Mouse (Mus musculus) heart, embryonic 16.5 days (tissue): ENCODE data around the gene Rhox12. TPM values are rescaled to one million over a fixed set of nuclear protein-coding genes. Genes with fewer than 3 reads are reported as not detected.

Experiments
- polyA plus RNA-seq: library from polyadenylated mRNA; unstranded; fragments of >200 nt; fragmentation: Nextera tagmentation; extraction: Ambion mirVana; gene quantifications from 2 replicates; pipeline ENCODE4 v1.2.1, GENCODE M21; 2015

The Rhox12 gene
- polyA plus RNA-seq, 1 experiment from 2014 or later = not detected

Other genes with a start within 250 kb of the Rhox12 start
- not detected in 2 replicates for gene Rhox8, start 232.0 kb downstream of the Rhox12 start, polyA plus RNA-seq
- gene Rhox7b, start 213.7 kb downstream of the Rhox12 start, polyA plus RNA-seq = not detected in 2 replicates
- gene Rhox9, start 209.1 kb downstream of the Rhox12 start, polyA plus RNA-seq = not detected in 2 replicates
- not detected in 2 replicates for gene Btg1-ps1, start 92.1 kb downstream of the Rhox12 start, polyA plus RNA-seq
- not detected in 2 replicates for gene Btg1-ps2, start 67.8 kb downstream of the Rhox12 start, polyA plus RNA-seq
- gene Rhox10, start 44.4 kb downstream of the Rhox12 start, polyA plus RNA-seq = not detected in 2 replicates
- gene Rhox11, start 25.8 kb downstream of the Rhox12 start, polyA plus RNA-seq = not detected in 2 replicates
- gene Rhox13, start 10.3 kb upstream of the Rhox12 start, polyA plus RNA-seq = not detected in 2 replicates
- gene Zbtb33, start 78.9 kb upstream of the Rhox12 start, polyA plus RNA-seq = 2.1 and 2.4 TPM in 2 replicates
- 29.5 and 30.2 TPM in 2 replicates for gene Tmem255a, start 141.5 kb upstream of the Rhox12 start, polyA plus RNA-seq
- 0.25 and 1.1 TPM in 2 replicates for gene Atp1b4, start 205.3 kb upstream of the Rhox12 start, polyA plus RNA-seq